Mouse (Mus musculus): Measurements from ENCODE around the gene Traf7.

GRCm38 (mm10) chr17:24527723-24528559, at the start of gene Traf7:
- TF ChIP-seq CTCF (IDR thresholded peaks at IDR 0.05) (no peak), POLR2A (IDR thresholded peaks at IDR 0.05; ENCODE audit: insufficient read depth, low read depth, low read length) (peak; percentile 99), EP300 (IDR thresholded peaks at IDR 0.05; ENCODE audit: insufficient read depth, low read depth, low read length) (peak; percentile 67; the same call in 1 of the 2 replicates)
